9 mouse cellular contexts compared by ENCODE assay signal in the genomic region with DNA sequence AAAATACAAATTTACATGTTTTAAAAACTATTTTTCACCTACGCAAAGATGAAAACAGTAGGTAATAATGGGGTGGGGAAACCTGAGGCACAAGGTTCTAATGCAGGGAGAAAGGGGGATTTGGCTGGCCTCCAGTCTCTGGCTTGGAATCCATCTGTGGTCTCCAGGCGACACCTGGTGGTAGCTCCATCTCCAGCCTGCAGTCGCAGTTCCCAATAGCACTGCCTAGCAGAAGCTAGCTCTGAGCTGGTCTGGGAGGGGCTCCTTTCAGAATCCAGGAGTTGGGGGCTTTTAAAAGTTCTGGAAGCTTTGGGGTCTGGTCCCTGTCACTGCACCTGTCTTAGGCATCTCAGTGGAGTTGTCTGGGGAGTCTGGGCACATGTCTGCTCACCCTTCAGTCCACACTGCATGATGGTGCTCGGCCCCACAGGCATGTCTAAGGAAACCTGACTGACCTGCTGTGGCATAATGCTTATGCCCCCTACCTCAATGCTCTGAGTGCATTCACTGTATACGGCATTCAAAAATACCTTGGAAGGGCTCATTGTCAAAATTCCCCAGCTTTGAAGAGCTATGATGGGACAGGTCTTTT. TPM values are rescaled to one million over a fixed set of nuclear protein-coding genes. Genes with fewer than 3 reads are reported as not detected.
A peak's percentile ranks its signal among the peaks of the same experiment; 100 is the strongest.
DNase-seq lines count a peak whose midpoint lies in the region; ATAC-seq and TF ChIP-seq lines count a peak whose summit lies in the region.
"Had no signal": no experiment of that assay in that cellular context is flagged by ENCODE, and none has a peak within 500 bp of the region (broad histone marks: within the 10 kb centered on the region; RNA-seq: fewer than 3 reads in every experiment).

No protein-coding gene starts in this region.

- H3K9me3 ChIP-seq in intestine, postnatal 0 days (ENCODE audit: control insufficient read depth): no peaks in the 10 kb centered on the region
- no peaks in the 10 kb centered on the region for H3K9me3 ChIP-seq in intestine, embryonic 16.5 days (ENCODE audit: control insufficient read depth, low read length)
- no peaks in the 10 kb centered on the region; the same call in 1 of the 2 replicates for H3K9me3 ChIP-seq in lung, embryonic 14.5 days (ENCODE audit: low read depth, low read length)

- H3K4me3 ChIP-seq in intestine, postnatal 0 days (ENCODE audit: low read depth, low read length): no peak overlapping the region
- H3K4me3 ChIP-seq in intestine, embryonic 16.5 days (ENCODE audit: low read length): no peak overlapping the region
- H3K4me3 ChIP-seq in layer of hippocampus, adult 2 months: no peak overlapping the region
- no peak overlapping the region for H3K4me3 ChIP-seq in lung, embryonic 14.5 days (ENCODE audit: low read depth, low read length)
- H3K4me3 ChIP-seq: megakaryocyte, embryonic 14.5 days had no signal

- no peak for ATAC-seq in intestine, postnatal 0 days
- no peak for ATAC-seq in intestine, embryonic 16.5 days
- ATAC-seq in lung, embryonic 14.5 days (ENCODE audit: insufficient read depth): peak; percentile 28

- H3K27ac ChIP-seq in intestine, postnatal 0 days (ENCODE audit: low read depth, low read length): no peak overlapping the region
- H3K27ac ChIP-seq in intestine, embryonic 16.5 days (ENCODE audit: low read length): no peak overlapping the region
- no peak overlapping the region for H3K27ac ChIP-seq in layer of hippocampus, adult 2 months
- H3K27ac ChIP-seq in lung, embryonic 14.5 days (ENCODE audit: low read depth): no peak overlapping the region

- no peak overlapping the region for H3K9ac ChIP-seq in intestine, postnatal 0 days (ENCODE audit: low read depth, low read length)
- H3K9ac ChIP-seq in intestine, embryonic 16.5 days (ENCODE audit: low read depth, low read length): no peak overlapping the region
- H3K9ac ChIP-seq in lung, embryonic 14.5 days: no peak overlapping the region

- 0 out of 2 replicates have a peak, but pooled peaks cover 4% of the 10 kb centered on the region for H3K27me3 ChIP-seq in intestine, postnatal 0 days (replicated peaks; ENCODE audit: control insufficient read depth, insufficient read depth, low read length)
- H3K27me3 ChIP-seq in intestine, embryonic 16.5 days (replicated peaks; ENCODE audit: control insufficient read depth, insufficient read depth, low read length): no peaks in the 10 kb centered on the region
- H3K27me3 ChIP-seq in lung, embryonic 14.5 days (ENCODE audit: insufficient read depth, low read length): no peaks in the 10 kb centered on the region

- H3K4me2 ChIP-seq in intestine, postnatal 0 days (replicated peaks; ENCODE audit: low read depth): no peak overlapping the region
- no peak overlapping the region for H3K4me2 ChIP-seq in intestine, embryonic 16.5 days (ENCODE audit: low read depth, low read length)
- H3K4me2 ChIP-seq in lung, embryonic 14.5 days: no peak overlapping the region

- H3K4me1 ChIP-seq in intestine, postnatal 0 days (replicated peaks; ENCODE audit: control insufficient read depth, insufficient read depth, low read length): no peaks in the 10 kb centered on the region
- peaks cover 3% of the 10 kb centered on the region; the same call in 1 of the 2 replicates for H3K4me1 ChIP-seq in intestine, embryonic 16.5 days (ENCODE audit: control insufficient read depth, insufficient read depth, low read length)
- 0 out of 2 replicates have a peak, but pooled peaks cover 4% of the 10 kb centered on the region for H3K4me1 ChIP-seq in lung, embryonic 14.5 days (ENCODE audit: insufficient read depth)

- peak; percentile 93 for TF ChIP-seq CTCF in intestine, postnatal 0 days (IDR thresholded peaks at IDR 0.05; ENCODE audit: low read depth)
- peak; percentile 96 for TF ChIP-seq CTCF in layer of hippocampus, adult 2 months (conservative IDR thresholded peaks at IDR 0.05)
- peak; percentile 88 for TF ChIP-seq CTCF in lung, embryonic 14.5 days (IDR thresholded peaks at IDR 0.05; ENCODE audit: low read depth)

- 40% methylated on average over 5 of the region's 5 CpGs for WGBS in intestine, postnatal 0 days
- 37% methylated on average over 5 of the region's 5 CpGs for WGBS in intestine, embryonic 16.5 days
- 44% methylated on average over 5 of the region's 5 CpGs for WGBS in lung, embryonic 14.5 days

- peak; percentile 88 to 91 for DNase-seq in cerebellum, postnatal 14 days
- DNase-seq in frontal cortex, postnatal 36 days (ENCODE audit: low spot score in 2 of 2): peak; percentile 75 to 79
- DNase-seq in layer of hippocampus, adult 2 months (ENCODE audit: low spot score in 2 of 2): peak; percentile 41 to 74
- peak; percentile 88 for DNase-seq in lung, embryonic 14.5 days
- peak; percentile 59 for DNase-seq in ovary, postnatal 14 days (ENCODE audit: low spot score)
- peak; percentile 69 to 74 for DNase-seq in thymus, postnatal 36 days

- H3K36me3 ChIP-seq in intestine, postnatal 0 days (ENCODE audit: control insufficient read depth, insufficient read depth): no peaks in the 10 kb centered on the region
- H3K36me3 ChIP-seq in intestine, embryonic 16.5 days (ENCODE audit: control insufficient read depth, insufficient read depth, low read length): no peaks in the 10 kb centered on the region
- H3K36me3 ChIP-seq in lung, embryonic 14.5 days (ENCODE audit: insufficient read depth): no peaks in the 10 kb centered on the region

RNA-seq across cellular contexts. Expression of gene Ankrd60, which starts 16.2 kb away (rescaled TPM):
- not detected in 2 replicates for polyA plus RNA-seq in intestine, postnatal 0 days (2015; fragmentation: Nextera tagmentation; extraction: Ambion mirVana)
- polyA plus RNA-seq in intestine, embryonic 16.5 days (2015; fragmentation: Nextera tagmentation; extraction: Ambion mirVana): not detected in 2 replicates
- total RNA-seq in layer of hippocampus, adult 2 months (2021): not detected
- polyA plus RNA-seq in lung, embryonic 14.5 days (2014; fragmentation: Nextera tagmentation; extraction: Ambion mirVana): not detected in 2 replicates

RNA-seq across cellular contexts. Expression of gene 1700021F07Rik, which starts 39.6 kb away (rescaled TPM):
- not detected in 2 replicates for polyA plus RNA-seq in intestine, postnatal 0 days (2015; fragmentation: Nextera tagmentation; extraction: Ambion mirVana)
- polyA plus RNA-seq in intestine, embryonic 16.5 days (2015; fragmentation: Nextera tagmentation; extraction: Ambion mirVana): not detected in 2 replicates
- total RNA-seq in layer of hippocampus, adult 2 months (2021): not detected
- polyA plus RNA-seq in lung, embryonic 14.5 days (2014; fragmentation: Nextera tagmentation; extraction: Ambion mirVana): not detected in 2 replicates
